ENCODE assay signal across 1 mouse cellular context in genomic region chr8:126970579-126971313, GRCm38 (mm10).
TF ChIP-seq lines count a peak whose summit lies in the region.

Gene Rbm34, minus strand, starts transcription at chr8:126971071.

TF ChIP-seq in CH12.LX, 34 proteins besides CTCF, POLR2A, EP300 and RAD21 (continued from another document):
- TF ChIP-seq CHD2 (IDR thresholded peaks at IDR 0.05; ENCODE audit: low read length), result 0 out of 2 replicates have a peak, but pooled peaks have one; percentile 49
- TF ChIP-seq GABPA (IDR thresholded peaks at IDR 0.05; ENCODE audit: insufficient replicate concordance, low read depth, low read length), result peak; percentile 44; the same call in 1 of the 2 replicates
- no peak for TF ChIP-seq JUN (IDR thresholded peaks at IDR 0.05; ENCODE audit: insufficient read depth, low read depth, low read length)
- TF ChIP-seq MEF2A (IDR thresholded peaks at IDR 0.05; ENCODE audit: borderline replicate concordance, low read depth, low read length), result peak; percentile 88
- TF ChIP-seq ZMIZ1 (IDR thresholded peaks at IDR 0.05; ENCODE audit: low read depth, low read length), result peak; percentile 79
- no peak for TF ChIP-seq ZKSCAN1 (IDR thresholded peaks at IDR 0.05; ENCODE audit: borderline replicate concordance, low read depth, low read length)
- TF ChIP-seq ZC3H11A (IDR thresholded peaks at IDR 0.05; ENCODE audit: low read depth, low read length), result no peak
- TF ChIP-seq NELFE (IDR thresholded peaks at IDR 0.05; ENCODE audit: low read depth, low read length), result peak; percentile 94
- TF ChIP-seq ETS1 (conservative IDR thresholded peaks at IDR 0.05; ENCODE audit: low read depth, low read length), result no peak; the same call in 1 of the 2 replicates
- TF ChIP-seq MAFK (IDR thresholded peaks at IDR 0.05; ENCODE audit: insufficient replicate concordance, low read length), result no peak
- peak; percentile 92; the same call in 1 of the 2 replicates for TF ChIP-seq KAT2A (IDR thresholded peaks at IDR 0.05; ENCODE audit: insufficient replicate concordance, low read length)
- TF ChIP-seq UBTF (IDR thresholded peaks at IDR 0.05; ENCODE audit: low read depth, low read length), result no peak; the same call in 1 of the 2 replicates
- peak; percentile 93 for TF ChIP-seq MYC (IDR thresholded peaks at IDR 0.05; ENCODE audit: low read depth, low read length)
- peak; percentile 100 for TF ChIP-seq SIN3A (IDR thresholded peaks at IDR 0.05; ENCODE audit: low read length)
- no peak for TF ChIP-seq E2F4 (IDR thresholded peaks at IDR 0.05; ENCODE audit: insufficient replicate concordance, low read depth, low read length)
- TF ChIP-seq MAZ (IDR thresholded peaks at IDR 0.05; ENCODE audit: low read depth, low read length), result no peak
- TF ChIP-seq TCF12 (IDR thresholded peaks at IDR 0.05; ENCODE audit: low read depth, low read length), result peak; percentile 98
- TF ChIP-seq POLR2AphosphoS2 (IDR thresholded peaks at IDR 0.05; ENCODE audit: low read depth, low read length), result peak; percentile 94
- TF ChIP-seq CHD1 (IDR thresholded peaks at IDR 0.05; ENCODE audit: low read depth, low read length), result no peak
- TF ChIP-seq USF1 (IDR thresholded peaks at IDR 0.05; ENCODE audit: low read depth, low read length), result no peak
- peak; percentile 90 for TF ChIP-seq IRF4 (IDR thresholded peaks at IDR 0.05; ENCODE audit: low read depth, low read length)
